Mouse (Mus musculus): ENCODE data around the gene Gm20870.
"Not testable (repeated sequence)": the region's sequence is repeated elsewhere in the genome, so short reads cannot be mapped to it uniquely, and the experiment has no call there.

Gm20870 gene

GRCm38 (mm10) chrY:71691743-71692142 is at the start of gene Gm20870:
Gene Gm20870 (plus strand): TSS chrY:71692043.
- DNase-seq, result not testable (repeated sequence)
